Mouse (Mus musculus) heart, postnatal 0 days (tissue): ENCODE results near the gene Kat6b. TPM values are rescaled to one million over a fixed set of nuclear protein-coding genes. Genes with fewer than 3 reads are reported as not detected.

Experiments used
- ATAC-seq: fragments of 200-750 bp; cut with Nextera tagmentation; 2 replicates; pipeline ENCODE4 v1.8.0; 2017; ENCODE audit warnings: low read depth, moderate number of reproducible peaks, moderate library complexity; ENCODE audit not compliant: insufficient read depth
- DNase-seq: peaks from one replicate; pipeline ENCODE4 v3.0.0-alpha.2; 2016; ENCODE audit warnings: low spot score
- H3K27ac ChIP-seq: fragments of 300-500 bp; sonication (generic); 2 replicates; pipeline ENCODE4 v1.5.1; 2014; ENCODE audit warnings: low read depth, mild to moderate bottlenecking
- H3K27me3 ChIP-seq: fragments of 300-500 bp; sonication (generic); 2 replicates; pipeline ENCODE4 v1.6.1; 2014; ENCODE audit warnings: low read length, mixed read lengths; ENCODE audit not compliant: control insufficient read depth, insufficient read depth
- H3K36me3 ChIP-seq: fragments of 300-500 bp; sonication (generic); replicated peaks from 2 replicates; pipeline ENCODE4 v1.6.1; 2014; ENCODE audit warnings: low read length, mixed read lengths; ENCODE audit not compliant: control insufficient read depth, insufficient read depth
- H3K4me1 ChIP-seq: fragments of 300-500 bp; sonication (generic); 2 replicates; pipeline ENCODE4 v1.6.1; 2014; ENCODE audit warnings: antibody characterized with exemption; ENCODE audit not compliant: control insufficient read depth, insufficient read depth
- H3K4me2 ChIP-seq: fragments of 300-500 bp; sonication (generic); 2 replicates; pipeline ENCODE4 v1.6.1; 2014; ENCODE audit warnings: low read depth, mild to moderate bottlenecking, low read length, moderate library complexity
- H3K4me3 ChIP-seq: fragments of 300-500 bp; sonication (generic); 2 replicates; pipeline ENCODE4 v1.5.1; 2014; ENCODE audit warnings: low read depth, low read length
- H3K9ac ChIP-seq: fragments of 300-500 bp; sonication (generic); replicated peaks from 2 replicates; pipeline ENCODE4 v1.6.1; 2014; ENCODE audit warnings: low read depth, low read length, mixed read lengths
- H3K9me3 ChIP-seq: fragments of 300-500 bp; sonication (generic); replicated peaks from 2 replicates; pipeline ENCODE4 v1.6.1; 2016; ENCODE audit warnings: low read length; ENCODE audit not compliant: control insufficient read depth
- CTCF ChIP-seq: IDR thresholded peaks from 2 replicates; pipeline ENCODE4 v1.5.1; 2016; ENCODE audit warnings: antibody characterized with exemption, control low read depth, low read depth
- EP300 ChIP-seq: IDR thresholded peaks from 2 replicates; pipeline ENCODE4 v1.6.1; 2016; ENCODE audit warnings: antibody characterized with exemption, low read depth
- WGBS: fragments of 180-500 bp; shearing (Covaris S2); extraction: QIAGEN DNeasy Blood & Tissue Kit; methylation state at CpG from one replicate; pipeline ENCODE4 v1.1.7; 2014; 5-methylcytosine and 5-hydroxymethylcytosine counted together
- polyA plus RNA-seq: library from polyadenylated mRNA; unstranded; fragments of >200 nt; fragmentation: Nextera tagmentation; extraction: Ambion mirVana; gene quantifications from 2 replicates; pipeline ENCODE4 v1.2.1, GENCODE M21; 2015
- total RNA-seq: library from RNA; depleted of rRNA; stranded (reverse); fragments of >200 nt; gene quantifications from 2 replicates; pipeline ENCODE4 v1.2.3, GENCODE M21; 2014; ENCODE audit warnings: low replicate concordance

Kat6b gene
- total and polyA plus RNA-seq, 2 experiments from 2014 or later: 5.4 to 52.9 TPM

GRCm38 (mm10) chr14:21457876-21458275, 23.4 kb upstream of the Kat6b start:
- Histone ChIP-seq H3K4me3 (no peak overlapping the region), H3K36me3 (no peaks in the 10 kb centered on the region), H3K4me1 (peaks cover under 1% of the 10 kb centered on the region), H3K27me3 (no peaks in the 10 kb centered on the region), H3K4me2 (no peak overlapping the region), H3K27ac (no peak overlapping the region), H3K9ac (no peak overlapping the region), H3K9me3 (no peaks in the 10 kb centered on the region)
- ATAC-seq: no peak
- 71% methylated on average over 5 of the region's 5 CpGs for WGBS
- no peak for DNase-seq
- no peak for TF ChIP-seq CTCF
- TF ChIP-seq EP300: no peak

GRCm38 (mm10) chr14:21458696-21459095, 22.5 kb upstream of the Kat6b start:
- Histone ChIP-seq H3K4me2 (no peak overlapping the region), H3K4me3 (no peak overlapping the region), H3K9ac (no peak overlapping the region), H3K36me3 (no peaks in the 10 kb centered on the region), H3K9me3 (no peaks in the 10 kb centered on the region), H3K4me1 (peaks cover 3% of the 10 kb centered on the region; the same call in 1 of the 2 replicates), H3K27ac (no peak overlapping the region), H3K27me3 (no peaks in the 10 kb centered on the region)
- ATAC-seq (no peak), DNase-seq (no peak)
- TF ChIP-seq CTCF (no peak), EP300 (no peak)
- WGBS: 80% methylated on average over 7 of the region's 7 CpGs

GRCm38 (mm10) chr14:21459163-21459562, 22.1 kb upstream of the Kat6b start:
- Histone ChIP-seq H3K27ac (no peak overlapping the region), H3K9me3 (no peaks in the 10 kb centered on the region), H3K9ac (no peak overlapping the region), H3K4me2 (no peak overlapping the region), H3K4me1 (peaks cover 3% of the 10 kb centered on the region; the same call in 1 of the 2 replicates), H3K4me3 (no peak overlapping the region), H3K36me3 (no peaks in the 10 kb centered on the region), H3K27me3 (no peaks in the 10 kb centered on the region)
- no peak for TF ChIP-seq CTCF
- no peak for TF ChIP-seq EP300
- 80% methylated on average over 4 of the region's 4 CpGs for WGBS
- ATAC-seq: no peak
- DNase-seq: no peak

- 82% methylated on average over 3 of the region's 3 CpGs for WGBS
- Histone ChIP-seq H3K27me3 (no peaks in the 10 kb centered on the region), H3K4me1 (peaks cover 3% of the 10 kb centered on the region; the same call in 1 of the 2 replicates), H3K36me3 (no peaks in the 10 kb centered on the region), H3K4me2 (no peak overlapping the region), H3K9ac (no peak overlapping the region), H3K9me3 (no peaks in the 10 kb centered on the region), H3K27ac (no peak overlapping the region), H3K4me3 (no peak overlapping the region)
- ATAC-seq (no peak), DNase-seq (no peak)
- TF ChIP-seq CTCF (no peak), EP300 (no peak)
Measured at GRCm38 (mm10) chr14:21462398-21462797, 18.8 kb upstream of the Kat6b start.

- Histone ChIP-seq H3K9ac (no peak overlapping the region), H3K27me3 (no peaks in the 10 kb centered on the region), H3K4me1 (peaks cover 3% of the 10 kb centered on the region; the same call in 1 of the 2 replicates), H3K4me3 (no peak overlapping the region), H3K27ac (peak overlapping the region; percentile 15; the same call in 1 of the 2 replicates), H3K36me3 (no peaks in the 10 kb centered on the region), H3K9me3 (no peaks in the 10 kb centered on the region), H3K4me2 (no peak overlapping the region)
- DNase-seq: peak; percentile 26
- 67% methylated on average over 9 of the region's 9 CpGs for WGBS
- ATAC-seq: peak; percentile 63; the same call in 1 of the 2 replicates
- TF ChIP-seq EP300 (no peak), CTCF (no peak)
Measured at GRCm38 (mm10) chr14:21463117-21463712, 18.0 kb upstream of the Kat6b start.

GRCm38 (mm10) chr14:21470386-21470785, 10.8 kb upstream of the Kat6b start:
- Histone ChIP-seq H3K9me3 (no peaks in the 10 kb centered on the region), H3K4me1 (no peaks in the 10 kb centered on the region), H3K27me3 (no peaks in the 10 kb centered on the region), H3K9ac (no peak overlapping the region), H3K27ac (no peak overlapping the region), H3K4me3 (no peak overlapping the region), H3K4me2 (no peak overlapping the region), H3K36me3 (no peaks in the 10 kb centered on the region)
- no peak for DNase-seq
- WGBS: 81% methylated on average over 5 of the region's 5 CpGs
- TF ChIP-seq EP300 (no peak), CTCF (no peak)
- ATAC-seq: no peak
